Mouse (Mus musculus) layer of hippocampus, adult 2 months (tissue): Measurements from ENCODE around the gene Kifc3. TPM values are rescaled to one million over a fixed set of nuclear protein-coding genes. Genes with fewer than 3 reads are reported as not detected.
A peak's percentile ranks its signal among the peaks of the same experiment; 100 is the strongest.

Experiments
- DNase-seq, 2 experiments: peaks; one replicate each; pipeline ENCODE4 v3.0.0; 2022; ENCODE audit warnings: low spot score in 2 of 2
- H3K27ac ChIP-seq: fragments of 200-600 bp; 2 replicates; pipeline ENCODE4 v1.8.1; 2022
- H3K4me3 ChIP-seq: fragments of 200-600 bp; 2 replicates; pipeline ENCODE4 v1.8.1; 2022; ENCODE audit warnings: mild to moderate bottlenecking
- CTCF ChIP-seq: fragments of 200-600 bp; conservative IDR thresholded peaks from 2 replicates; pipeline ENCODE4 v1.8.1; 2022; ENCODE audit warnings: antibody characterized with exemption, mild to moderate bottlenecking, moderate library complexity
- total RNA-seq, 2 experiments: library from RNA; stranded (reverse); gene quantifications; 2 replicates each; pipeline ENCODE4 v1.2.3; 2021

Kifc3 gene
- total RNA-seq, 2 experiments from 2014 or later, result 61.1 to 61.2 TPM

DNA sequence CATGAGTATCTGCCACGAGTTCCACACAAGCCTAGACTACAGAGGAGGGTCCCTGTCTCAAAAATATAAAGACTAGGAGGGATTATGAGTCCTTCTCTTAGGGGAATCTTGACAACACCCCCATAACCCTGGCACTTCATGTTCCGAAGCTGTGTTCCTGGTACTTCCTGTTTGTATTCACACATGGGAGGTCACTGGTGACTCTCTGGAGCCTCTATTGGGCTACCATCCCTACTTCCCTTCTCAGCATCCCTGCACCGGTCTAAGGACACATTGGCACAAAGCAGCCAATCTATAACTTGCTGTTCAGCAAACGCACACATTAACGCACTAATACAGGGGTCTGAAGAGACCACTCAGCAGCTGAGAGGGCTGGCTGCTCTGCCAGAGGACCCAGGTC is 70.6 kb downstream of the Kifc3 start:
- no peak for DNase-seq
- 0 out of 2 replicates have a peak overlapping the region, but pooled peaks have one; percentile 32 for H3K27ac ChIP-seq
- no peak overlapping the region for H3K4me3 ChIP-seq
- TF ChIP-seq CTCF, result no peak

DNA sequence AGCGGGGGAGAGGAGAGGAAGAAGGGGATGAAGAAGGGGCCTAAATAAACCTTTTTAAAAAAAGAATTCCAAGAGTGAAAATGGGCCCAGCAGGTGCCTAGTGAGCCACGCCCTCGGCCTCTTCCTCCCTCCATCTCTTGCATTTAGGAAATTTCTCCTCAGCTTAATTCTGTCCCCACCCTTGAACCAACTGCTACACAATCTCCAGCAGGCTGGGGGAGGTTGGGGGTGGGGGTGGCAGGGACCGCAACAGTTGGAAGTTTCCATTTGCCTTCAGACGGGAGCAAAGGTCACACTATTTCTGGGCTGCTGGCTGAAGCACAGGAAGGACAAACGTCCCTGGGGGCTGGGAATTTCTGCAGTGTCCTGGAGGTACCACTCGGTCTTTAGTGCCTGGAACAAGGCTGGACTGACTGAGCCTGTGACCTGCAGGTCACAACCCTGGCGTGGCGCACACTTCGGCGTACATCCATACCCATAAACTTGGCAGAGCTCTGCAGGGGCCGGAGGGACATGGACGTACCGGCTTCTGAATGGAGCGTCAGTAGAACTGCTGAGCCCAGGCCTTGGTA is 71.6 kb downstream of the Kifc3 start:
- Histone ChIP-seq H3K4me3 (no peak overlapping the region), H3K27ac (0 out of 2 replicates have a peak overlapping the region, but pooled peaks have one; percentile 32)
- no peak for TF ChIP-seq CTCF
- DNase-seq, result no peak

DNA sequence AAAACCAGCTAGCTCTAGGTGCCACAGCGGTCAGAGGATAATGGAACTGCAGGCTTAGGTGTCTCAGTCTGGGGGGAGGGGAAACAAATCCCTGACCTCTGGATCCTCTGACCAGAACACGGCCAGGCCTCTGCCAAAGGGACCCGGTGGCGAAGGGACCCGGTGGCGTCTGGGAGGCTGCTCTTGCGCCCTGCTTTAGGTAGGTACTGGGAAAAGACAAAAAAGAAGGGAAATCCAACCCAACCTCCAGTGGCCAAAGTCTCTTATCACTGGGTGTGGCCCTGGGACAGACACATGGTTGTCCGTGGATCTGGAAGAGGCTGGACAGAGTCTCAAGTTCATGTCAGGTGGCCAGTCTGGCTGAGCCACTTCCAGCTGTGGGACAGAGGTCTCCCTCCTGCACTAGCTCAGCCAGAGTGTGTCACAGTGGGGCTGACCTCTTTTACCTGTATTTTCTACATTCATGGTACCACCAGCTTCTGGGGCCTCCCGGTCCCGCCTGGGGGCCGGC is 73.8 kb downstream of the Kifc3 start:
- Histone ChIP-seq H3K4me3 (no peak overlapping the region), H3K27ac (no peak overlapping the region)
- no peak for DNase-seq
- TF ChIP-seq CTCF, result no peak

DNA sequence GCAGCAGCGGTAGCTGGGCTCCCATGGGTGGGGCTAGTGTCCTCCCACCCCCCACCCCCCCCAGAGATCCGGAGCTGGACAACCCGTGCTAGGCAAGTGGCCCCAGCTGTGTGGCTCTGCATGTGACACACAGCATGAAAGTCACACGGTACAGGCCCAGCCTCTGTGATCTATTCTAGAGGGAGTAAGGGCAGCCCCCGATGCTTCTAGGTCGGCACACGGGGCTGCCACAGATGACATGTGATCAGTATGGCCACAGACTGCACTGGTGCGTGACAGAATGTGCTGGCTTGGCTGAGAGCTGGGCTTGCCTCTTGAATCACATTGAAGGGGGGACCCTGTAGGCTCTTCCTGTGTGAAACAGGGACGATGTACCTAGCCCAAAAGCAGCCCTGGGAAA is 75.0 kb downstream of the Kifc3 start:
- H3K27ac ChIP-seq, result no peak overlapping the region
- TF ChIP-seq CTCF, result no peak
- DNase-seq, result no peak
- H3K4me3 ChIP-seq, result no peak overlapping the region

DNA sequence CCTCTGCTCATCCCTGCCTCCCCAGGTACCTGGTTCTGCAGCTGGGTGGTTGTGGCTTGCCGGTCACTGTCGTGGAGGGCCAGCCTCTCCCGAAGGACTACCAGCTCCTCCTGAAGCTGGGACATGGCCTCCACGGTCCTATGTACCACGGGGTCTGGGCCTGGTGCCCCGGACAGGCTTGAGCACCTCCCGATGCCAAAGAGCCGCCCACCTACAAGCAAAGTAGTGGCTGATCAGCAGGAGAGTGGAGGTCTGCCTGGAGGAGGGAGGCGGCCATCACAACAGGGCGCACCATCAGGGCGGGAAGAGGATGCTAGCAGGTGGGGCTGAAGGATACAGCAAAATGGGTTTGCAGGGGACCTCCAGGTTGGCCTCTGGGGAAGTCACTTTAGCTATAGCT is 76.1 kb downstream of the Kifc3 start:
- H3K4me3 ChIP-seq, result no peak overlapping the region
- H3K27ac ChIP-seq, result no peak overlapping the region
- DNase-seq, result no peak
- TF ChIP-seq CTCF, result no peak

DNA sequence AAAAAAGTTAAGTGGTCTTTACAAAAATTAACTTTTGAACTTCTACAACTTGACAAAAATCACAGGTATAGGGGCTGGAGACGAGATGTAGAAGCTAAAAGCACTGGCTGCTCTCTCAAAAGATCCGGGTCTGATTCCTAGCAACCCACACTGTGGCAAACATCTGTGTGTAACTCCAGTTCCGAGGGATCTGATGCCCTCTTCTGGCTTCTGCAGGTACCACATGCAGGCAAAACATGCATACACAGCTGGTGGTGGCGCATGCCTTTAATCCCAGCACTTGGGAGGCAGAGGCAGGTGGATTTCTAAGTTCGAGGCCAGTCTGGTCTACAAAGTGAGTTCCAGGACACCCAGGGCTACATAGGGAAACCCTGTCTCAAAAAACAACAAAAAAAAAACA is 79.2 kb downstream of the Kifc3 start:
- no peak for DNase-seq
- H3K27ac ChIP-seq, result no peak overlapping the region
- TF ChIP-seq CTCF, result peak; percentile 69
- no peak overlapping the region for H3K4me3 ChIP-seq

DNA sequence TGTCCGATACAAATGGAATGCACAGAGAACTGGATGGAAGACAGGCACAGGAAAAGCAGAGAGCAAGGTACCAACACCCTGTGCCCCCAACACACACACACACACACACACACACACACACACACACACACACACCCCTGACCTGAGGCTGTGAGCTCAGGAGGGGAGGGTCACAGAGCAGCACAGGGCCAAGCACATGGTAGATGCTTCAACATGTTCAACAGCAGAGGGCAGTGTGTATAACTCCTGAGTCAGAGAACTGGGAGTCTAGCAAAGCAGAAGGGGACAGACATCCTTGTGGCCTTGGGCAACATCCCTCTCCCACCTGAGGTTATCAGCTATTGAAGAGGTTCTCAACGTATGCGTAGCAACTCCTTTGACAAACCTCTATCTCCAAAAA is 88.9 kb downstream of the Kifc3 start:
- DNase-seq, result peak in 1 of 2 experiments; percentile 32
- Histone ChIP-seq H3K27ac (no peak overlapping the region), H3K4me3 (no peak overlapping the region)
- TF ChIP-seq CTCF, result peak; percentile 75

DNA sequence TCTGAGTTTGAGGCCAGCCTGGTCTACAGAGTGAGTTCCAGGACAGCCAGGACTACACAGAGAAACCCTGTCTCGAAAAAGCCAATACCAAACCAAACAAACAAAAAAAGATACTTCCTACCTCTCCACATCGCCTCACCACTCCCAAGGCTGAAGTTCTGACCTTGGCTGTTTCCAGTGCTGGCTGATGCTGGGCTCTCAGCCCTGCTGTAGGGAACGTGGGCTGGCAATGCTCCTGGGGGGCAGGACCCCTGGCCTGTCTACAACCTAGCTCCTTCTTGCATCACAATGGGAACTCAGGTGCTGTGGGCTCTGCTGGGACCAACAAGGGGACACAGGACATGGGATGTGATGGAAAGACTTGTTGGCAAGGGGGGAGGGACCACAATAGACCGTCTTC is 89.5 kb downstream of the Kifc3 start:
- Histone ChIP-seq H3K27ac (no peak overlapping the region), H3K4me3 (no peak overlapping the region)
- TF ChIP-seq CTCF, result no peak
- DNase-seq, result no peak

DNA sequence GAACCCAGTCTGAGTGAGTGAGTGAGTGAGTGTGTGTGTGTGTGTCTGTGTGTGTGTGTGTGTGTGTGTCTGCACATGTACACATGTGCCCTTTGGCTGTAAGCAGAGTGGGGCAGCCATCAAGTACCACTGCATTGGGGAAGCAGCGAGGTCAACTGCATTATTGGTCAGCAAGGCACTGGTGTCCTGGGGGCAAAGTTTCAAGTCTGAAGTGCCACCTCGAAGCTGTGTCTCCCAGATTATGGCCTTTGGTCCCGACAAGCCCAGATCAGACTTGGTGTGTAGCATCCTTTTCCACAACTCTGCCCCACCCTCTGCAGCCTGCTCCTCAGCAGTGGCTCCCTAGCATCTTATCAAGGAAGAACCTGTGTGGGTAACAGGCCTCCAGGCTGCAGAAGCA is 90.0 kb downstream of the Kifc3 start:
- TF ChIP-seq CTCF, result no peak
- DNase-seq, result no peak
- no peak overlapping the region for H3K27ac ChIP-seq
- H3K4me3 ChIP-seq, result no peak overlapping the region

DNA sequence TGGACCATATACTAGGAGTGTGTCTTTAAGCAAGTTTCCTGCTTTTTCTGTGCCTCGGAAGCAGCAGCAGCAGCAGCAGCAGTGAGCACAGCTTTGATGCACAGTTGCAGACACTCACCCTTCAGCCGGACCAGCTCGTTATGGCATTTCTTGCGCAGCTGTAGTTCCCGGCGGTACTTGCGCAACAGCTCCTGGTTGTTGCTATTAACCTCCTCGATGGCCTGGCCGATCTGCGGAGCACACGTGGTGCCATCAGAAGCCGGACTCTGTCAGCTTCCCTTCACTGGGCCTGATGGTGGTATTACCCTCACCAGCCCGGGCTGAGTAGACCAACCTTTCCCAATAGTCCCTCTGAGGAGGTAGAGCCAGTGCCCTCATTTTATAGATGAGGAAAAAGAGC is 95.3 kb downstream of the Kifc3 start:
- no peak overlapping the region for H3K27ac ChIP-seq
- H3K4me3 ChIP-seq, result no peak overlapping the region
- DNase-seq, result no peak
- TF ChIP-seq CTCF, result no peak

DNA sequence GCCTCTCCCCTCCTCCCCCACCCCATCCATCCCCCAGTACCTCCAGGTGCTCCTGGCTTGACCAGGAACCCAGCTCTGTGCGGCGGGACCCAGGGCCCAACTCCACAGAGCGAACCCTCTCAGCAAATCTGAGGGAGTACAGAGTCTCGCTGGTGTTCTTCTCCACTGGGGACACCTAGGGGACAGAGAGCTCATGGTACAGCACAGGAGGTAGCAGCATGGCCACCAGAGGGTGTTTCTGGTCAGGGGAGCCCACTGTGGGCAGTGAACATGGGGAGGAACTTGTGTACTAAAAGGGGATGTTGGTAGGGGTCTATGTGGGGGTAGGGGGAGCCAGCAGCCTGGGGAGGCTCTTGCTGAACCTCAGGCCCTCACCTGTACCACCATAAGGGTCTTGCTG is 100.6 kb downstream of the Kifc3 start:
- no peak for DNase-seq
- H3K27ac ChIP-seq, result no peak overlapping the region
- peak; percentile 48 for TF ChIP-seq CTCF
- H3K4me3 ChIP-seq, result no peak overlapping the region

DNA sequence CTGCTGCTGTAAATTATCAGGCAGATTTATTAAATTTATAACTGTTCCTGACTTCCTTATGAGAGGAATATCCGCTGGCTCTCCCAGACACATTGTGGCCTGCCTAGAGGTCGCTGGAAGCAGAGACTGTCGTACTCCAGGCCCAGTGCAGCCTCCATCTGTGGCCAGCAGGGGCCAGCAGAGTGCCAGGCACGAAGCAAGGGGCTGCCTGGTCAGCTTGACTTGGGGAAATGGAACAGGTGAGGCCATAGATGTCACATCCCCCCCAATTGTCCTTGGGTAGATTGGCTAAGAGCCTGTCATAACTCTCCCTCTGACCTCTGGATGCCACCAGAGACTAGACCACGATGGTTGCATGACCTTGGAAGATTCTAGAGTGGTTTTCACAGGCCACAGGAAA is 103.6 kb downstream of the Kifc3 start:
- peak; percentile 52 to 56 for DNase-seq
- peak; percentile 99 for TF ChIP-seq CTCF

DNA sequence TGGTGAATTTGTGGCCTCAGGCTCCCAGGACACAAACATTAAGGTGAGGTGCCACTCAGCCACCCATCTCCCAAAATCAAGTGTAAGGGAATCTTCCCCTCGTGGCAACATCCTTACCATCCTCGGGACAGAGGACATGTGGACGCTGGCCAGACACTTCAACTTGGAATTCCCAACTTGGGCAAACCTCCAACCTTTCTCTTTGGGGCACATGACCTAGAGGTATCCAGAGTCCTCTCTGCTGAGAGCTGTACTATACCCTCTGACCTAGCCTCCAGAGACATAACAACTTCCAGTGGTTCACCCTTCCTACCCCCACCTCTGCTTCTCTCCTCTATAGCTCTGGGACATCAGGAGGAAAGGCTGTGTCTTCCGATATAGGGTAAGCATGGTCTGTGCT is 109.0 kb downstream of the Kifc3 start:
- Histone ChIP-seq H3K4me3 (no peak overlapping the region), H3K27ac (no peak overlapping the region)
- no peak for DNase-seq
- TF ChIP-seq CTCF, result no peak

More for the DNA sequence above, 103.6 kb downstream of the Kifc3 start:
- no peak overlapping the region for H3K27ac ChIP-seq
- H3K4me3 ChIP-seq, result no peak overlapping the region

DNA sequence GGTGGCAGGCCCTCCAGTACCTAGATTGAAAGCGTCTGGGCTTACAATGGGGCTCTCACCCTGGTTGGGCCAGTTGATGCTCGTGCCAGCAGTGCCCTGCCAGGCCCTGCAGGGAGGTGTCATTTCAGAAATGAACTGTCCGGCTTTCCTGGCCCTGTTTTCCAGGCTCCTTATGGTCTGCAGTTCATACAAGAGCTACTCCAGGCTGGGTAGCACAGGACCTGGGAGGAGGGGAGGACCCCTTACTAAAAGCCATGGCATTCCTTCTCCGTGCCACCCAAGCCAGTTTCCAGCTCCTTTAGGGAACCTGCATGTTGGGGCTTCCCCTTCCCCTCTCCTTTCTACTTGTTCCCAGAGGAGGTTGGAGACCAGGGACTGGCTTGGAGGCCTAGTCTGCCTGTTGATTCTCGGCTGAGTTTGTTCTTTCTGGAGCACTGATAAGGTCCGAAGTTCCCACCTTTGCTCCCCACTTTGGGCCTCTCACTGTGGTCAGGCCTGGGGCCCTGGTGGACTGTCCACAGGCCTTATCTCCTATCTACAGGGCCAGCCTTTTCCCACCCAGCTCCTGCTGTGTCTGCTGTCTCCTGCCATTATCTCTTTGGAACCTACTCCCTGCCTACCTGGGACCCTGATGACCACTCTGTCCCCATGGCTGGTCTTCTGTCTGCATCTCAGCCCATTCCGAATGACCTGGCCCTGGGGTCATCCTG is 117.0 kb downstream of the Kifc3 start:
- DNase-seq, result no peak
- Histone ChIP-seq H3K4me3 (no peak overlapping the region), H3K27ac (no peak overlapping the region)
- no peak for TF ChIP-seq CTCF
